Mouse (Mus musculus): Measurements from ENCODE around the gene Hspa4l. TPM values are rescaled to one million over a fixed set of nuclear protein-coding genes. Genes with fewer than 3 reads are reported as not detected.

Hspa4l gene
- polyA plus RNA-seq, 1 experiment from 2014 or later: 58.4 TPM

GRCm38 (mm10) chr3:40744836-40745660 is 753 bp downstream of the Hspa4l start:
- DNase-seq (ENCODE audit: low spot score) (peak; percentile 97), ATAC-seq (replicated peaks; ENCODE audit: low FRiP score) (peak; percentile 97)
- Histone ChIP-seq H3K27me3 (ENCODE audit: control insufficient read depth, insufficient read depth, low read length) (no peaks in the 10 kb centered on the region), H3K36me3 (ENCODE audit: control insufficient read depth, insufficient read depth, low read length) (no peaks in the 10 kb centered on the region), H3K4me2 (ENCODE audit: low read depth, low read length, severe bottlenecking) (peak overlapping the region; percentile 81), H3K4me3 (ENCODE audit: low read depth, low read length) (peak overlapping the region; percentile 79), H3K9ac (ENCODE audit: low read length) (peak overlapping the region; percentile 80), H3K4me1 (replicated peaks; ENCODE audit: control insufficient read depth, insufficient read depth, low read length) (0 out of 2 replicates have a peak, but pooled peaks cover 3% of the 10 kb centered on the region), H3K27ac (ENCODE audit: low read depth, low read length) (peak overlapping the region; percentile 85), H3K9me3 (ENCODE audit: control insufficient read depth, low read length) (no peaks in the 10 kb centered on the region)
- WGBS: under 1% methylated on average over 64 of the region's 93 CpGs

- peak; percentile 78 for DNase-seq (ENCODE audit: low spot score)
- Histone ChIP-seq H3K4me2 (ENCODE audit: low read depth, low read length, severe bottlenecking) (peak overlapping the region; percentile 81), H3K9ac (ENCODE audit: low read length) (peak overlapping the region; percentile 80), H3K27me3 (ENCODE audit: control insufficient read depth, insufficient read depth, low read length) (no peaks in the 10 kb centered on the region), H3K4me1 (replicated peaks; ENCODE audit: control insufficient read depth, insufficient read depth, low read length) (0 out of 2 replicates have a peak, but pooled peaks cover 3% of the 10 kb centered on the region), H3K9me3 (ENCODE audit: control insufficient read depth, low read length) (no peaks in the 10 kb centered on the region), H3K27ac (ENCODE audit: low read depth, low read length) (peak overlapping the region; percentile 85), H3K4me3 (ENCODE audit: low read depth, low read length) (peak overlapping the region; percentile 79), H3K36me3 (ENCODE audit: control insufficient read depth, insufficient read depth, low read length) (no peaks in the 10 kb centered on the region)
- ATAC-seq (replicated peaks; ENCODE audit: low FRiP score): peak; percentile 42; the same call in 1 of the 2 replicates
- WGBS: under 1% methylated on average over 37 of the region's 37 CpGs
Observed at GRCm38 (mm10) chr3:40745661-40746547, 1.6 kb downstream of the Hspa4l start.

GRCm38 (mm10) chr3:40760746-40761145 is 16.5 kb downstream of the Hspa4l start:
- Histone ChIP-seq H3K4me1 (replicated peaks; ENCODE audit: control insufficient read depth, insufficient read depth, low read length) (no peaks in the 10 kb centered on the region), H3K36me3 (ENCODE audit: control insufficient read depth, insufficient read depth, low read length) (peaks cover 2% of the 10 kb centered on the region; the same call in 1 of the 2 replicates), H3K27me3 (ENCODE audit: control insufficient read depth, insufficient read depth, low read length) (no peaks in the 10 kb centered on the region), H3K9me3 (ENCODE audit: control insufficient read depth, low read length) (no peaks in the 10 kb centered on the region), H3K4me3 (ENCODE audit: low read depth, low read length) (no peak overlapping the region), H3K9ac (ENCODE audit: low read length) (no peak overlapping the region), H3K27ac (ENCODE audit: low read depth, low read length) (no peak overlapping the region), H3K4me2 (ENCODE audit: low read depth, low read length, severe bottlenecking) (no peak overlapping the region)
- 90% methylated on average over 3 of the region's 3 CpGs for WGBS
- no peak for DNase-seq (ENCODE audit: low spot score)
- no peak for ATAC-seq (replicated peaks; ENCODE audit: low FRiP score)

GRCm38 (mm10) chr3:40761312-40761711 is 17.0 kb downstream of the Hspa4l start:
- Histone ChIP-seq H3K36me3 (ENCODE audit: control insufficient read depth, insufficient read depth, low read length) (peaks cover 2% of the 10 kb centered on the region; the same call in 1 of the 2 replicates), H3K27ac (ENCODE audit: low read depth, low read length) (no peak overlapping the region), H3K9ac (ENCODE audit: low read length) (no peak overlapping the region), H3K4me2 (ENCODE audit: low read depth, low read length, severe bottlenecking) (no peak overlapping the region), H3K4me1 (replicated peaks; ENCODE audit: control insufficient read depth, insufficient read depth, low read length) (no peaks in the 10 kb centered on the region), H3K9me3 (ENCODE audit: control insufficient read depth, low read length) (no peaks in the 10 kb centered on the region), H3K4me3 (ENCODE audit: low read depth, low read length) (no peak overlapping the region), H3K27me3 (ENCODE audit: control insufficient read depth, insufficient read depth, low read length) (no peaks in the 10 kb centered on the region)
- ATAC-seq (replicated peaks; ENCODE audit: low FRiP score) (no peak), DNase-seq (ENCODE audit: low spot score) (no peak)
- 90% methylated on average over 2 of the region's 2 CpGs for WGBS

GRCm38 (mm10) chr3:40793783-40794182 is 49.5 kb downstream of the Hspa4l start:
- ATAC-seq (replicated peaks; ENCODE audit: low FRiP score) (no peak), DNase-seq (ENCODE audit: low spot score) (no peak)
- H3K27ac ChIP-seq (ENCODE audit: low read depth, low read length): no peak overlapping the region
- H3K4me2 ChIP-seq (ENCODE audit: low read depth, low read length, severe bottlenecking): no peak overlapping the region
- 87% methylated on average over 2 of the region's 2 CpGs for WGBS
- no peak overlapping the region for H3K9ac ChIP-seq (ENCODE audit: low read length)
- no peaks in the 10 kb centered on the region for H3K4me1 ChIP-seq (replicated peaks; ENCODE audit: control insufficient read depth, insufficient read depth, low read length)
- H3K36me3 ChIP-seq (ENCODE audit: control insufficient read depth, insufficient read depth, low read length): no peaks in the 10 kb centered on the region
- H3K27me3 ChIP-seq (ENCODE audit: control insufficient read depth, insufficient read depth, low read length): no peaks in the 10 kb centered on the region
- no peaks in the 10 kb centered on the region for H3K9me3 ChIP-seq (ENCODE audit: control insufficient read depth, low read length)
- H3K4me3 ChIP-seq (ENCODE audit: low read depth, low read length): no peak overlapping the region

GRCm38 (mm10) chr3:40798054-40798453 is 53.8 kb downstream of the Hspa4l start:
- 89% methylated on average over 1 of the region's 1 CpGs for WGBS
- H3K9ac ChIP-seq (ENCODE audit: low read length): no peak overlapping the region

GRCm38 (mm10) chr3:40798500-40798899 is 54.2 kb downstream of the Hspa4l start:
- Histone ChIP-seq H3K36me3 (ENCODE audit: control insufficient read depth, insufficient read depth, low read length) (no peaks in the 10 kb centered on the region), H3K27ac (ENCODE audit: low read depth, low read length) (no peak overlapping the region), H3K9ac (ENCODE audit: low read length) (no peak overlapping the region; the same call in 1 of the 2 replicates), H3K4me1 (replicated peaks; ENCODE audit: control insufficient read depth, insufficient read depth, low read length) (peaks cover 8% of the 10 kb centered on the region), H3K4me2 (ENCODE audit: low read depth, low read length, severe bottlenecking) (no peak overlapping the region), H3K9me3 (ENCODE audit: control insufficient read depth, low read length) (no peaks in the 10 kb centered on the region), H3K27me3 (ENCODE audit: control insufficient read depth, insufficient read depth, low read length) (no peaks in the 10 kb centered on the region), H3K4me3 (ENCODE audit: low read depth, low read length) (no peak overlapping the region)
- no peak for ATAC-seq (replicated peaks; ENCODE audit: low FRiP score)
- 34% methylated on average over 7 of the region's 7 CpGs for WGBS
- DNase-seq (ENCODE audit: low spot score): peak; percentile 69

More at GRCm38 (mm10) chr3:40798054-40798453, 53.8 kb downstream of the Hspa4l start:
- no peak overlapping the region for H3K4me2 ChIP-seq (ENCODE audit: low read depth, low read length, severe bottlenecking)
- no peak for DNase-seq (ENCODE audit: low spot score)
- H3K27me3 ChIP-seq (ENCODE audit: control insufficient read depth, insufficient read depth, low read length): no peaks in the 10 kb centered on the region
- no peaks in the 10 kb centered on the region for H3K9me3 ChIP-seq (ENCODE audit: control insufficient read depth, low read length)
- peaks cover 8% of the 10 kb centered on the region for H3K4me1 ChIP-seq (replicated peaks; ENCODE audit: control insufficient read depth, insufficient read depth, low read length)
- no peak overlapping the region for H3K4me3 ChIP-seq (ENCODE audit: low read depth, low read length)
- no peak for ATAC-seq (replicated peaks; ENCODE audit: low FRiP score)
- H3K27ac ChIP-seq (ENCODE audit: low read depth, low read length): no peak overlapping the region
- H3K36me3 ChIP-seq (ENCODE audit: control insufficient read depth, insufficient read depth, low read length): no peaks in the 10 kb centered on the region

- 2% methylated on average over 66 of the region's 66 CpGs for WGBS
- peak; percentile 97 for ATAC-seq (replicated peaks; ENCODE audit: low FRiP score)
- Histone ChIP-seq H3K9me3 (ENCODE audit: control insufficient read depth, low read length) (no peaks in the 10 kb centered on the region), H3K4me3 (ENCODE audit: low read depth, low read length) (peak within 1 kb of the TSS; percentile 91), H3K36me3 (ENCODE audit: control insufficient read depth, insufficient read depth, low read length) (no peaks in the 10 kb centered on the region), H3K4me2 (ENCODE audit: low read depth, low read length, severe bottlenecking) (peak within 1 kb of the TSS; percentile 63), H3K27me3 (ENCODE audit: control insufficient read depth, insufficient read depth, low read length) (no peaks in the 10 kb centered on the region), H3K4me1 (replicated peaks; ENCODE audit: control insufficient read depth, insufficient read depth, low read length) (peaks cover 8% of the 10 kb centered on the region), H3K27ac (ENCODE audit: low read depth, low read length) (peak within 1 kb of the TSS; percentile 62; the same call in 1 of the 2 replicates), H3K9ac (ENCODE audit: low read length) (peak within 1 kb of the TSS; percentile 90)
- peak; percentile 97 for DNase-seq (ENCODE audit: low spot score)
Observed at GRCm38 (mm10) chr3:40799530-40800372, 55.5 kb downstream of the Hspa4l start, which contains the start of gene Plk4. Gene Plk4, plus strand, starts transcription at chr3:40800019.
